Mouse (Mus musculus): ENCODE results near the gene Clcnkb. TPM values are rescaled to one million over a fixed set of nuclear protein-coding genes. Genes with fewer than 3 reads are reported as not detected.
A peak's percentile ranks its signal among the peaks of the same experiment; 100 is the strongest.

The Clcnkb gene
- polyA plus RNA-seq, 1 experiment: not detected

DNA sequence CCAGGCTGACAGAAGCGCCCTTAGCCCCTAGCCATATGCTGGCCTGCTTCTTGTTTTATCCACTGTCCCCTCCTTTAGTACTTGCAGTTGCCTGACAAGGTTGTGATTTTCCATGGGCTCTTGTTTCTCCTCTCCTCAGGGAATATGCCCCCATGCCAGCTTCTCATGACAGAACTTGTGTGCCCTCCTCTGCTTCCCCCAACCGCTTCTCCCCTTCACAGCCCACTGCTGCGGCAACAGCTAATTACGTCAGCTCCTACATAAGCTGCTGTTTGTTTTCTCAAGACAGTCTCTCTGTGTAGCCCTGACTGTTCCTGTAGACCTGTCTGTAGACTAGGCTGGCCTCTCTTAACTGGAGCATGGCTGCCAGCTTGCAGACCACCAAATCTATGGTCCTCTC is 39.7 kb upstream of the Clcnkb start:
- no peak overlapping the region for H3K27ac ChIP-seq (ENCODE audit: insufficient read depth, low read length)
- H3K4me3 ChIP-seq (ENCODE audit: insufficient read depth, low read length): no peak overlapping the region
- TF ChIP-seq CTCF (IDR thresholded peaks at IDR 0.05; ENCODE audit: extremely low read depth, insufficient read depth, low read length) (no peak), POLR2A (IDR thresholded peaks at IDR 0.05; ENCODE audit: extremely low read depth, insufficient read depth, low read length) (no peak)

DNA sequence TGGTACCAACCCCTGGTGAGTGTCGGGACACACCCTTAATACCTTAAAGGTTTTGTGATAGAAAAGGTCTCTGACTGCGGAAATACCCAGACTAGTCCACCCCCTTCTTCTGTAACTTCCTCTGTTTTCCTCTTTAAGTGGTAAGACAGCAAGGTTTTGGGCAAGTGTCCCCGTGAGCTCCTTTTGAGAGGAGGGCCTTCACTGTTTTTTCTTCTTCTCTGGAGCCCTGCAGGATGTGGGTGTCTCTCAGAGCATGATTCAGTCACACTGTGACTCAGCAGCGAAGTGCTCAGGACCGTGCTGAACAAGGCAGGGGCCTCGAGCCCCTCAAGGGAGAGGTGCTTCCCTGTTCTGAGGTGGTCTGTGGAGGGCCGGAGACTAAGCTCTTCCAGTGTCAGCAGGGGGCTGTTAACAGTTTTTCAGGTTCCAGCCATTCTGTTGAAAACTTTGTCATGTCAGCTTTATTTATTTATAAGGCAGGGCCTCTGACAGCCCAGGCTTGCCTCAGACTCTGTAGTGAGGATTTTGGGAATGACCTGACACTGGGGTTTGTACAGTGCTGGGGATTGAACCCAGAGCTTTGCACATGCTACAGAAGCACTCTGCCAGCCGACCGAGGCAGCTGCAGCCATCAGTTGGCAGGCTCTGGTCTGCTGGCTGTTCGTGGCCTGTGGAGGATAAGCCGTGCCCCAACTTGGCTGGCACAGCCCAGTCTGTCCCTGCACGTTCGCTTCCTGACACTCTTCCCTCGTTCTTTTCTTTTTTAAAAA is 39.0 kb upstream of the Clcnkb start:
- Histone ChIP-seq H3K4me3 (ENCODE audit: insufficient read depth, low read length) (no peak overlapping the region), H3K4me1 (ENCODE audit: control insufficient read depth, insufficient read depth, low read length) (peaks cover 3% of the 10 kb centered on the region), H3K27ac (ENCODE audit: insufficient read depth, low read length) (no peak overlapping the region; the same call in 1 of the 2 replicates)
- TF ChIP-seq POLR2A (IDR thresholded peaks at IDR 0.05; ENCODE audit: extremely low read depth, insufficient read depth, low read length) (no peak), CTCF (IDR thresholded peaks at IDR 0.05; ENCODE audit: extremely low read depth, insufficient read depth, low read length) (no peak)

More for the DNA sequence above, 39.7 kb upstream of the Clcnkb start:
- peaks cover 3% of the 10 kb centered on the region for H3K4me1 ChIP-seq (ENCODE audit: control insufficient read depth, insufficient read depth, low read length)

DNA sequence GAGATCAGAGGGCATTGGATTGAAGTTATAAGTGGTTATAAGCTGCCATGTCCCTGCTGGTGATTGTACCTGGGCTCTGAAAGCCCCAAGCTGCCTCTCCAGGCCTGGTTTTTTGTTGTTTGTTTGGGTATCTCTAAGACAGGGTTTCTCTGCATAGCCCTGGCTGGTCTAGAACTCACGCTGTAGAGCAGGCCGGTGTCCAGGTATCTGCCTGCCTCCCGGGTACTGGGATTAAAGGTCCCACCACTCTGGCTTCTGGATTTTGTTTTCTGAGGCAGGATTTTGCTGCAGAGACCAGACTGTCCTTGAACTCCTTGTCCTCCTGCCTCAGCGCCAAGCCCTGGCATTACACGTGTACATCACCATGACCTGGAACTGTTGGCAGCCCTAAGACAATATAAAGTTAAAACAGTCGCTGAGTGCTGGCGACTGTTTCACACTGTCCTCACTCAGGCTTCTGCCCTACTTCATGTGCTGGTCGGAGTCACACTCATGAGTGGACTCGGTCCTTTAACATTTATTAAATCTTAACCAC is 36.2 kb upstream of the Clcnkb start:
- Histone ChIP-seq H3K27ac (ENCODE audit: insufficient read depth, low read length) (no peak overlapping the region), H3K4me3 (ENCODE audit: insufficient read depth, low read length) (no peak overlapping the region)
- TF ChIP-seq POLR2A (IDR thresholded peaks at IDR 0.05; ENCODE audit: extremely low read depth, insufficient read depth, low read length) (no peak), CTCF (IDR thresholded peaks at IDR 0.05; ENCODE audit: extremely low read depth, insufficient read depth, low read length) (no peak)

DNA sequence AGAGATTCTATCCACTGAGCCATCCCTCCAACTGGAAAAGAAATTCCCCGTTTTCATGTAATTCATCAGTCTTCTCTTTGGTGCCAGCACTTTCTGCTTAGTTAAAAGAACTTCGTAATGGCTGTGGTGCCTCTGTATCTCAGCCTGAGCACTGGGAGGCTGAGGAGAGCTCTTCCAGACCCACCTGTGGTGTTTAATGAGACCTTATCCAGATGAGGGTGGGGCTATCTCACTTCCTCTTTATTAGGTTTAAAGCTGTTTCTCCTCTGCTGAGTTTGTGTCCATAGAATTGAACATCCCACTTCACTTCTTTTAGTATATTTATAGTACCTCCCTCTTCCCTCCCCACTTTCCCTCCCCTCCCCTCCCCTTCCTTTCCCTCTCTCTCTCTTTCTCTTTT is 35.4 kb upstream of the Clcnkb start:
- no peak overlapping the region for H3K4me3 ChIP-seq (ENCODE audit: insufficient read depth, low read length)
- peaks cover 5% of the 10 kb centered on the region for H3K4me1 ChIP-seq (ENCODE audit: control insufficient read depth, insufficient read depth, low read length)
- TF ChIP-seq CTCF (IDR thresholded peaks at IDR 0.05; ENCODE audit: extremely low read depth, insufficient read depth, low read length) (no peak), POLR2A (IDR thresholded peaks at IDR 0.05; ENCODE audit: extremely low read depth, insufficient read depth, low read length) (no peak)
- no peak overlapping the region for H3K27ac ChIP-seq (ENCODE audit: insufficient read depth, low read length)

More for the DNA sequence above, 36.2 kb upstream of the Clcnkb start:
- H3K4me1 ChIP-seq (ENCODE audit: control insufficient read depth, insufficient read depth, low read length): peaks cover 3% of the 10 kb centered on the region

DNA sequence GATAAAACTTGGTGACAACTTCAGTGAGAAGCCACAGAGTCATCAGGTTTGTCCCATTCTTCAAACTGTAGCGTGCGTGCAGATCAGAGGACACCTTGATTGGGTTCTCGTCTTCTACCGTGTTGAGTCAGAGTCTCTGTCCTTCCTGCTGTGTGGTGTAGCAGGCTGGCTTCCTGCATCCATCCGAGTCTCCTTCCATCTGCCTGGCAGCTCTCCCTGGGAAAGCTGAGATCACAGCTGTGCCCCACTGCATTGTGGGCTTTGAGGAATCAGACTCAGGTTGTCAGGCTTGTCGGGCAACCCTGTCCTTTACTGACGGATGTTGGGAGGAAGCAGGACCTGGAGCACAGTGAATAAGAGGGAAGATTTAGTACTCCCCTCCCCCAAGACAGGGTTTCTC is 30.4 kb upstream of the Clcnkb start:
- Histone ChIP-seq H3K4me3 (ENCODE audit: insufficient read depth, low read length) (no peak overlapping the region; the same call in 1 of the 2 replicates), H3K4me1 (ENCODE audit: control insufficient read depth, insufficient read depth, low read length) (0 out of 2 replicates have a peak, but pooled peaks cover 4% of the 10 kb centered on the region), H3K27ac (ENCODE audit: insufficient read depth, low read length) (no peak overlapping the region)
- TF ChIP-seq POLR2A (IDR thresholded peaks at IDR 0.05; ENCODE audit: extremely low read depth, insufficient read depth, low read length): no peak
- no peak for TF ChIP-seq CTCF (IDR thresholded peaks at IDR 0.05; ENCODE audit: extremely low read depth, insufficient read depth, low read length)

DNA sequence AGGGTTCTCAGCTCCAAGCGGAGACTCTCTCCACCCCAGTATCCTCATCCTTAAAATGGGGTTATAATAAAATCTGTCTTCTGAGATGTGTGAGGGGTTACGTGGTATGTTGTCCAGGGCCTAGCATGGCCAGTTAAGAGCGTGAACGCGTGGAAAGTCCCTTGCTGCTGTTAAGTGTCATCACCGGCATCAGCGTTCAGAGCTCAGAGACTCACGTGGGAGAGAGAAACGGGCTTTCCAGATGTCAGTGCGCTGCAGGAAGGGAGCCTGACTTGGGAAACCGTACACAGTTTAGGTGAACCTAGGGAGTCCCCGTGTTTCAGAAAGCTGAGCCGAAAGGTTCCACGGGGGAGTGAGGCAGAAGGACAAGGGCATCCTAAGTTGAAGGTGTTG is 29.5 kb upstream of the Clcnkb start:
- TF ChIP-seq CTCF (IDR thresholded peaks at IDR 0.05; ENCODE audit: extremely low read depth, insufficient read depth, low read length) (no peak), POLR2A (IDR thresholded peaks at IDR 0.05; ENCODE audit: extremely low read depth, insufficient read depth, low read length) (no peak)
- H3K27ac ChIP-seq (ENCODE audit: insufficient read depth, low read length): no peak overlapping the region
- H3K4me3 ChIP-seq (ENCODE audit: insufficient read depth, low read length): peak overlapping the region; percentile 61
- H3K4me1 ChIP-seq (ENCODE audit: control insufficient read depth, insufficient read depth, low read length): 0 out of 2 replicates have a peak, but pooled peaks cover 4% of the 10 kb centered on the region

DNA sequence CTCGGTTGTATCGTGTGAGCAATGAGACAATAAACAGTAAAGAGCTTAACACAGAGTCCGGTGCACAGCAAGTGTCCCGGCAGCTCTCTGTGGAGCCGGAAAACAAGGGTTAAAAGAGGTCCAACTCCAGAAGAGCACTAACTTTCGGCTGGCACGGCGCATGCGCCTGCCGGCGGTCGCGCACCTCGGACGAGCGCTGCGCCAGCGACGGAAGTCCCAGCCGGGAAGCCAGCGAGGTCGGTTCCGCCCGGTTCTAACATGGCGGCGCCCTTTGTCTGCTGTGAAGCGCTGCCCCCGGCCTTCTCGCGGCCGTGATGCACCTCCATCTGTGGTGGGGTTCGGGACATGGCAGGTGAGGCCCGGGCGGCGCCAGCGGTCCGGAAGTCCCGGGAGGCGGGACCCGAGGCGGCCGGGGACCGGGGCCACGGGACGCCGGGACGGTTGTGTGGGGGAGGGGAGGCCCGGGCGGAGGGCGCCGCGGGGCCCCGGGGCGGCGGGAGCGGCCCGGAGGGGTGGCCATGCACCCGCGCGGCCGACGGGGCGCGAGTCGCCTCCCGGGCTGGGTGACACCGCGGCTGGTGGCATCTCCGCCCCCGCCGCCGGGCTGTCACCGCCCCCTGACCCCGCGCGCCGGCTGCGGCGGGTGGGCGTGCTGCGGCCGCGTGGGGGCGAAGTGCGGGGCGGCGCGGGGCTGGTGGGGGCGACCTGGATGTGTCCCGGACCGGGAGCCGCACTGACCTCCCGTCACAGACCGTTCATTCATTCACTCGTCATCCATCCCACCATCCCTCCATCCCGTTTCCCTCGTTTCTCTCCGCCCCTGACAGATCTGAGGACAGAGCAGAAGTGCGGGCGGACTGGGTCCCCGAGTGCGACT is 28.9 kb upstream of the Clcnkb start, which contains the start of gene Zbtb17:
TSS of gene Zbtb17 (plus strand) at position 204 of the 877 bp plus-strand sequence.
- no peak within 1 kb of the TSS for H3K27ac ChIP-seq (ENCODE audit: insufficient read depth, low read length)
- H3K4me1 ChIP-seq (ENCODE audit: control insufficient read depth, insufficient read depth, low read length): 0 out of 2 replicates have a peak, but pooled peaks cover 4% of the 10 kb centered on the region
- TF ChIP-seq POLR2A (IDR thresholded peaks at IDR 0.05; ENCODE audit: extremely low read depth, insufficient read depth, low read length) (peak; percentile 29; the same call in 1 of the 2 replicates), CTCF (IDR thresholded peaks at IDR 0.05; ENCODE audit: extremely low read depth, insufficient read depth, low read length) (no peak)
- H3K4me3 ChIP-seq (ENCODE audit: insufficient read depth, low read length): peak within 1 kb of the TSS; percentile 61

DNA sequence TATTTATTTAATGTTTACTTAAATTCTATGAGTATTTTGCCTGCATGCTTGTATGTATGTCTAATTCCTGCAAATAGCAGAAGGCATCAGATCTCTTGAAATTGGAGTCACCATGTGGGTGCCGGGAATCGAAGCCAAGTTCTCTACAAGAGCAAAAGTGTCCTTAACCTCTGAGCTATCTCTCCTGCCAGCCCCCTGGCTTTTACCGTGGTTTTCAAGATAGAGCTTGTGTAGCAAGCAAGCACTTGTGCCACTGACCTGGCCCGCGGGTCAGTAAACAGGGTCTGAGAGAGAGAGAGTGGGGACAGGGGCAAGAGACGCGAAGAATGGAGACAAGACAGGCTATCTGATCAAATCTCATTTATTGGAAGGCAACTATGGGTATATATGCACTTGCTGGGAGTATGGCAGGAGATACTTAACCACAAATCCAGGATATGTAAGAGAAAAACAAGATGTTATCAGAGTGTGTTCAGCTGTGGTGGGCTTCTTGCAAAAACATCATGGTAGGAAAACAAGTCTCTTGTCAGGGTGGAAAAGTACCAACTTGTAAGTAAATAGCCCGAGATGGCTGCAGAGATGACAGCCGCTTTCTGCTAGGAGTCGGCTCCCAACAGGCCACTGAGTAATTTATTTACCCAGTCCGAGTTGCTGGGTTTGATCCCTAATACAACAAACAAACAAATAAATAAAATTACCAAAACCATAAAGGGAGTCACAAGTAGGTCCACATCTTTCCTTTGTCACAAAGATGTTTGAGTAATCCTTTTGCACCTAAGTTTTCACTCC is 28.0 kb upstream of the Clcnkb start:
- Histone ChIP-seq H3K27ac (ENCODE audit: insufficient read depth, low read length) (no peak overlapping the region), H3K4me1 (ENCODE audit: control insufficient read depth, insufficient read depth, low read length) (0 out of 2 replicates have a peak, but pooled peaks cover 4% of the 10 kb centered on the region), H3K4me3 (ENCODE audit: insufficient read depth, low read length) (peak overlapping the region; percentile 61)
- TF ChIP-seq CTCF (IDR thresholded peaks at IDR 0.05; ENCODE audit: extremely low read depth, insufficient read depth, low read length): no peak
- no peak for TF ChIP-seq POLR2A (IDR thresholded peaks at IDR 0.05; ENCODE audit: extremely low read depth, insufficient read depth, low read length)
